Mouse (Mus musculus) frontal cortex, postnatal 14 days (tissue): ENCODE measurements around the gene Cenpo.

Source experiments
- DNase-seq, 2 experiments: peaks; one replicate each; pipeline ENCODE4 v3.0.0; 2022; ENCODE audit warnings: low spot score in 2 of 2

The Cenpo gene

DNA sequence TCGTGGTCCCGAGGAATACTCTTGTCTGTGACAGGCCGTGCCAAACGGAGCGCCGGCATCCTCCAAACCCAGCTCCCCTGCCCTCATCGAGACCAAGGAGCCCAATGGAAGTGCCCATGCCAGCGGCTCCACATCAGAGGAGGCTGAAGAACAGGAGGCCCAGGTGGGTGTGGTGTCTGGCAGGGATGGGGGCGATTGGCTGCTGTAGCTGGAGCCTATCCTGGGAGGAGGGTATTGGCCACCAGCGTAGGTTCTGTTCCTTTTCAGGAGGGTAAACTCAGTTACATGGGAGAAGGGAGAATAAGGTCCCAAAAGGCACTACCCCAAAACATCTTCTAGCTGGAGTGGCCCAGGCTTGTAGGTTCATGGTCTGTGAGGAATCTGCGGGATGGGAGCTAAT, 34.8 kb downstream of the Cenpo start:
- no peak for DNase-seq

GRCm38 (mm10) chr12:4198702-4199101, 35.4 kb downstream of the Cenpo start:
- DNase-seq, result no peak

DNA sequence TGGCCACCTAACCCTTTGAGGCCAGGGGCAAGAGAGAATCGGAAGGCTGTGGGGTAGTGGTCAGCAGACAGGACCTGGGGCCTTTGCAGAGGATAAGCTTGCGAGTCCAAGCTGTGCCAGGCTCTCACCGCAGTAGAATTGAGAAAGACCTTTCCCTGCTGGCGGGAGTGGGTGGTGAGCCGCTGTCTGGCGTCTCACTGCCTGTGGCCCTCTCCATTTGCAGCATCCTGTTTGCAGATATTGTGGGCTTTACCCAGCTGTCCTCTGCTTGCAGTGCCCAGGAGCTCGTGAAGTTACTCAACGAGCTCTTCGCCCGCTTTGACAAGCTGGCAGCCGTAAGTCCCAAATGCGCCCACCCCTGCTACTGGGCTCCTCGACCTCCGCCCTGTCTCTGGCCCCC, 39.5 kb downstream of the Cenpo start:
- no peak for DNase-seq

DNA sequence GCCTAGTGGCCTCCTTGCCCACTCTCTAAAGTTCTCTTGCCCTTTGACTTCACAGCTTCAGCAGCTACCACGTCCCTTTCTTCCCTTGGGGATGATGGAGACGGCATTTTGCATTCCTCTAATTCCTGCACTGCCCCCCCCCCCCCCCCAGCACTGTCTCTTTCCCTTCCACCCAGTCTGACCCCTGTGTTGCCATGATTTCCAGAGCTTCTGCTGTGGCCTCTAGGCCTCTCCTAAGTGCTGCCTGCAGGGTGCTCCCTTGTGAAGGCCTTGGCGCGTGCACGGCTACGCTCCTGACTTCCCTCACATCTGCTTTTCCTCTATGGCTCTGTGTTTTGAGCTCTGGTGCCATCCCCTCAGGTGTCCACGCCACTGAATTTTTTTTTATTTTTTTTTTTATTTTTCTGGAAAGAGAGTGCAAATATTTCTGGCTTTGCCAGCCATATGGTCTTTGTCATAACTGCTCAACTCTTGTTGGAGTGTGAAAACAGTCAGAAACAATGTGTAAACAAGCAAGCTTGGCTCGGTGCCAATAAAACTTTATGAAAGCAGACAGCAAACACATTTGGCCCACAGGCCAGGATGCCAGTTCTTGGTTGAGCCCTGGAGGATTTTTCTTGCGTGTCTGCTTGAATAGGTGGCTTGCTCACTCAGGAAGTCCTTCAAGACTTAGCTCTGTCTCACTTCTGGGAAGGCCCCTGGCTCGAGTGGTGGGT, 40.9 kb downstream of the Cenpo start:
- no peak for DNase-seq

GRCm38 (mm10) chr12:4192514-4192913, 41.6 kb downstream of the Cenpo start:
- DNase-seq, result no peak

GRCm38 (mm10) chr12:4189060-4189447, 45.0 kb downstream of the Cenpo start:
- no peak for DNase-seq

GRCm38 (mm10) chr12:4188171-4189059, 45.7 kb downstream of the Cenpo start:
- no peak for DNase-seq

DNA sequence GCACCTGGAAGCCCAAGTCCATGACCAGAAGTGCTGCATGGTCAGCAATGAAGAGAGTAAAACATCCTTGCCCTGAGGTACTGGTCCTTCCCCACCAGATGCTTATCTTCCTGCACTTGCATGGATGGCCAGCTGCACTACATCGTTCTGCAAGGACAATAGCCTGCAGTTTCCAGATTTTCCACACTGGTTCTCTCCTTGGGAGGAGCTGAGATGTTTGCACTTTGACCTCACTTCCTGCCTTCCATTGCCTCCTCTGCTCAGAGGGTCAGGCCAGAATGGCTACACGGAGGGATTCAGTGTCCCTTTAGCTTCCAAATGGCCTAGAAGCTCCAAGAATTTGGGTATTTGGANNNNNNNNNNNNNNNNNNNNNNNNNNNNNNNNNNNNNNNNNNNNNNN, 49.4 kb downstream of the Cenpo start:
- no peak for DNase-seq

GRCm38 (mm10) chr12:4180507-4180906, 53.6 kb downstream of the Cenpo start:
- DNase-seq, result no peak

DNA sequence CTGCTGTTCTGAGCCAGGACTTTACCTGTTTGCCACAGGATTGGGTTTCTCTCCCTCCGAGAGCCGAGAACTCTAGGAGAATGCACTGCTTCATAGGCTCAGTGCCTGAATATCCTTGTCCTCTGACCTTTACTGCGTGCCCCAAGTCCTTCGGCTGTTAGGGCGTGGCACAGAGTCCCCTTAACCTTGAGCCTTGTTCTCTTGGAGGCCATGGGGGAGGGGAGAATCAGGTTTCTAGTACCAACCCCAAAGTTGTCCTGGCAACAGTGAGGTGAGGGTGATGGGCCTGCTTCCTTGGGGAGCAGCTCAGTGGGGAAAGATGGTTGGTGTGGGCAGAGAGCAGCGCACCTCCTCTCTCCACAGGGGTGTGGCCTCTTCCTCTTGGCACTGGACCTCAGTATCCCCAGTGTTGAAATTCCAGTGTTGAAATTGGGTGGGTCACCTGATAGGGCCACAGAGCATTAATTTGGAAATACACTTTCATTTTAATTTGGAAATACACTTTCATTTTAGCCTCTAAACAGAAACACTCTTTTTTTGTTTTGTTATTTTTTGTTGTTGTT, 54.3 kb downstream of the Cenpo start:
- DNase-seq, result no peak

DNA sequence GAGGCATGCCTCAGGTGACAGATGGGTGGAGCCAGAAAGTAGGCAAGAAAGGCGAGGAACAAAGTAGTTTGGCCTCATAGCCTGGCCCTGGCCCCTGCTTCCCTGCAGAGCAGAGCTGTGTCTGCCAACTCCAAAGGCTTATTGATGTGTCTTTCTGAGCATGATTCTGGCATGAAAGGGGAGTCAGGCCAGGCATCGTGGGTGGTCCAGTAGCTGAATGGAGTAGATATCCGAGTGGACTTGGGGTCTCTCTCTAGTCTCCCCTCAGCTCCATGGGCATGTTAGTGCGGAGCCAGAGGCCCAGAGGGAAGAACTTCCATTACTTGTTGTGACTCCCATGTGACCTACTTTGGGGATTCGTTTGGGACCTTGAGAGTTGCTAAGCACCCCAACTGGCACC, 55.3 kb downstream of the Cenpo start:
- no peak for DNase-seq

DNA sequence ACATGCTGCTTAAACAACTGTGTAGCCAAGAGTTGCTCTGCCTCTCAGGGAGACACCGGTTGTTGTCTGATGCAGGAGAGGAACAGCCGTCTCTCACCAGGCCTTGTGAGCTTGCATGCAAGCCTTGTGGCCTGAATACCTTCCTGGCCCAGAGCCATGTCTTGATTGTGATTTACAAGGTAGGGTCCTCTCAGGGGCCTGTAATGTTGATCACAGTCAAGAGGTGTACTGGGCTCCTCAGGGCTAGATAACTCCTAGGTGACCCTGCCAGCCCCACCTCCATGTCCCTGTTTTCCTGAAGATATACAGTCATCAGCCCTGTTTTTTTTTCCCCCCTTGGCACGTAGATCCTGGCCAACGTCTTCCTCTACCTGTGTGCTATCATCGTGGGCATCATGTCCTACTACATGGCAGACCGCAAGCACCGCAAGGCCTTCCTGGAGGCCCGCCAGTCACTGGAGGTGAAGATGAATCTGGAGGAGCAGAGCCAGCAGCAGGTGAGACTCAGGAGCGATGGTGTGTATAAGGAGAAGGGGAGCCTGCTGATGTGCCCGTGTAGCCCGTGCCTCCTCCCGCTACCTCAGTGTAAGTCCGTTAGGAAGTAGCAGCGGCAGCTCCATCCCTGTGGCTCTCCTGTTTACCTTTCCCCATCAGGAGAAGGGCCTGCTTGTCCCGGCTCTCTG, 60.8 kb downstream of the Cenpo start:
- DNase-seq, result no peak

DNA sequence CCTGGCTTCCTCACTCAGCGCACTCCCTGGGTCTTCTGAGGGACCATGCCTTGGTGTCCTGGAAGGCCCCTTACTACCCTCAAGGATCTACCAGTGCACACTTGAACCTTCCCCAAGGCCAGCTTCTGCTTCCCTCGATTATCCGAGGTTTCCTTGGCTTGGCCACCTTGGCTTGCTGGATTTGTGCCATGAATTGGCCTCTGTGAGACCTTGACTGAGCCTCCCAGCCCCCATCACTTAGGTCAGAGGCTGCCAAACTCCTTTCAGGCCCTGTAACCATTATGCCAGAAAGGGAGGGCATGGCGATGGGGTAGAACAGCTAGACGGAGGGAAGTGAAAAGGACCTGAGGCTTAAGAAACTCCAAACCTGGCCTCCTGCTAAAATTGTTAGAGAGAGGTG, 64.5 kb downstream of the Cenpo start:
- no peak for DNase-seq

GRCm38 (mm10) chr12:4169058-4169457, 65.0 kb downstream of the Cenpo start:
- no peak for DNase-seq

- DNase-seq, result no peak
These were observed 67.1 kb downstream of the Cenpo start for GRCm38 (mm10) chr12:4166970-4167369.

- no peak for DNase-seq
These were observed 71.2 kb downstream of the Cenpo start for GRCm38 (mm10) chr12:4162886-4163285.

DNA sequence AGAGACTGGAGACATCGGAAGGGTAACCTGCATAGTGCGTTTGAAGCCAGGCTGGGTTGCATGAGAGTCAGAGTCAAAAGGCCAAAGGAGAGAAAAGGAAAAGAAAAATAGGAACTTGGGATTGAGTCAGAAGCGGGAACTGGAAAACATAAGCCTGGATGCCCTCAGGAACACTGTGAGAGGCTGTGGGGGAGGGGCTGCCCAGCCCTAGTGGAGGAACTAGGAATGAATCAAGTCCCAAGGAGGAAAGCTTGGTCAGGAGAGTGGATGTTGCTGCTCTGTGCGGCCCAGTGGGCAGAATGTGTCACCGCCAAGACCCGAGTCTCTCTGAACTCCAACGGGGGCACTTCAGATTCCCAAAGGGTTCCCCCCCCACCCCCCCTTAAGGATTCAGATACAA, 73.8 kb downstream of the Cenpo start:
- no peak for DNase-seq

- DNase-seq, result no peak
These were observed 75.0 kb downstream of the Cenpo start for GRCm38 (mm10) chr12:4158868-4159632.

- no peak for DNase-seq
These were observed 75.9 kb downstream of the Cenpo start for GRCm38 (mm10) chr12:4158179-4158578.

DNA sequence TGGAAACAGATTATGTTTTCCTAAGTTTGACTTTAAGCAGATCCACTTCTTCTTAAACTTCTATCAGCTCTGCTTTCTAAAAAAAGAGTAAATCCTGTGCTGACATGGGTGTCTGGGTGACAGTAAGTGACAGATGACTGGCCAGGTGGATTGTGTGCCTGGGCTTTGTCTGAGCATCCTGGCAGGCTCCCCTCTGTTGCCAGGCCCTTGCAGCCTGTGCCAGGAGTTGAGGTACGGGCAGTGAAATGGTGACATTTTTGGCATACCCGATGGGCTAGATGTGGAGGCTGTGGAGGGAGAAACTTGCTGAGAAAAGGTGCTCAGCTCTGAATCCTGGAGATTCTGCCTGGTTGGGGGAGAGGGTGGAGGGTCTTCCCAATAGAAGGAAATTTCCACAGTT, 76.6 kb downstream of the Cenpo start:
- no peak for DNase-seq

DNA sequence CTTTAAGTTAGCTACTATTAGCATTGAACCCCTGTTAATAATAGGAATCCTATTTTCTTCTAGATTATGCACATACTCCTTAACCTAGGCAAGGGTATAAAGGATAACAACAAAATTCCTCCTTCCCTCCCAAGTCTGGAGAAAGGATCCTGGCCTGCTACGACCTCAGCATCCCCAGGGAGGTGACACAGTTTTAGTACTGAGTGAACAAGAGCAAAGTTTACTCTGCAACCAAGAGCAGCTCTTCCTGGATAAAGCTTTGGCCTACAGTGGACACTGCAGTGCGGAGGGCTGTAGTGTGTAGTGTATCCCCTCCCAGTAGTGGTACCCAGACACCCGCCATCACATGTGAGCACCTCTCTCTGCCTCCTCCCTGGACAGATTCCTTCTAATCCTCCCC, 82.1 kb downstream of the Cenpo start:
- no peak for DNase-seq

DNA sequence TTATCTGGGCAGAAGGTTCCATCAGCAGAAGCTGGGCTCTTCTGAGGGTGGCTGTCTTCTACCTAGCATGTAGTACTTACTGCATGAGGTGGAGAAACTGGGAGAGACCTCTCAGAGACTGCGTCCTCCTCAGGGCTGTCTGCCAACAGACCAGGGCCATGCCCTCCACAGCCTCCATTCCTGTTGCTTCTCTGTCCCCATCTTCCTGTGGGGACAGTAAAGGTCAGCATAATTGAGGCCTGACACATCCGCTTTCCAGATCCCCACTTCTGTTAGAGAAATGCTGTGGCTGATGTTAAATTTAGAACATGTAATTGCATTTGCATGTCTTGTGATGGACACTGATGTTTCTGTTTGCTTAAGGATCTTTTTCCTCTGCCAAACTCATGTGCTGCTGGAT, 83.2 kb downstream of the Cenpo start:
- DNase-seq, result no peak
